Mouse (Mus musculus) kidney, adult 8-10 months (tissue): ENCODE results near the gene Mlx.

Experiments used
- DNase-seq, 2 experiments: peaks; one replicate each; pipeline ENCODE4 v3.0.0; 2022

Mlx gene

GRCm38 (mm10) chr11:101140164-101140819 lies 53.2 kb downstream of the Mlx start:
- no peak for DNase-seq

- no peak for DNase-seq
Measured at GRCm38 (mm10) chr11:101141088-101141487, 54.0 kb downstream of the Mlx start.
